Comparison of ENCODE assay signal across 18 mouse cellular contexts in genomic region chr2:36191098-36191941, GRCm38 (mm10). TPM values are rescaled to one million over a fixed set of nuclear protein-coding genes. Genes with fewer than 3 reads are reported as not detected.
DNase-seq lines count a peak whose midpoint lies in the region; ATAC-seq lines count a peak whose summit lies in the region.
"Had no signal": no experiment of that assay in that cellular context is flagged by ENCODE, and none has a peak within 500 bp of the region (broad histone marks: within the 10 kb centered on the region; RNA-seq: fewer than 3 reads in every experiment).

No protein-coding gene starts in this region.

- H3K9ac ChIP-seq in kidney, embryonic 14.5 days (ENCODE audit: low read depth, low read length) = no peak overlapping the region
- H3K9ac ChIP-seq in lung, embryonic 16.5 days (ENCODE audit: low read length) = 0 out of 2 replicates have a peak overlapping the region, but pooled peaks have one; percentile 34
- no peak overlapping the region for H3K9ac ChIP-seq in intestine, embryonic 16.5 days (ENCODE audit: low read depth, low read length)
- H3K9ac ChIP-seq in stomach, embryonic 14.5 days (replicated peaks; ENCODE audit: low read depth, low read length) = no peak overlapping the region

- H3K27me3 ChIP-seq in kidney, embryonic 14.5 days (ENCODE audit: control insufficient read depth, insufficient read depth, low read length) = no peaks in the 10 kb centered on the region
- no peaks in the 10 kb centered on the region for H3K27me3 ChIP-seq in lung, embryonic 16.5 days (ENCODE audit: control insufficient read depth, insufficient read depth, low read depth, low read length)
- H3K27me3 ChIP-seq in intestine, embryonic 16.5 days (replicated peaks; ENCODE audit: control insufficient read depth, insufficient read depth, low read length) = no peaks in the 10 kb centered on the region
- H3K27me3 ChIP-seq in stomach, embryonic 14.5 days (ENCODE audit: control insufficient read depth, insufficient read depth, low read length) = no peaks in the 10 kb centered on the region

- no peak overlapping the region for H3K27ac ChIP-seq in kidney, embryonic 14.5 days (ENCODE audit: low read depth, low read length)
- H3K27ac ChIP-seq in lung, embryonic 16.5 days (ENCODE audit: low read length) = peak overlapping the region; percentile 67
- no peak overlapping the region; the same call in 1 of the 2 replicates for H3K27ac ChIP-seq in intestine, embryonic 16.5 days (ENCODE audit: low read length)
- no peak overlapping the region for H3K27ac ChIP-seq in stomach, embryonic 14.5 days (ENCODE audit: low read length)
- H3K27ac ChIP-seq: heart, embryonic 10.5 days; macrophage had no signal

- no peaks in the 10 kb centered on the region for H3K36me3 ChIP-seq in kidney, embryonic 14.5 days (ENCODE audit: control insufficient read depth, insufficient read depth, low read length)
- no peaks in the 10 kb centered on the region for H3K36me3 ChIP-seq in lung, embryonic 16.5 days (ENCODE audit: control insufficient read depth, insufficient read depth, low read length)
- H3K36me3 ChIP-seq in intestine, embryonic 16.5 days (ENCODE audit: control insufficient read depth, insufficient read depth, low read length) = no peaks in the 10 kb centered on the region
- no peaks in the 10 kb centered on the region for H3K36me3 ChIP-seq in stomach, embryonic 14.5 days (ENCODE audit: control insufficient read depth, insufficient read depth, low read length)

- 34% methylated on average over 12 of the region's 12 CpGs for WGBS in kidney, embryonic 14.5 days
- WGBS in lung, embryonic 16.5 days = 28% methylated on average over 12 of the region's 12 CpGs
- 36% methylated on average over 12 of the region's 12 CpGs for WGBS in intestine, embryonic 16.5 days
- 19% methylated on average over 12 of the region's 12 CpGs for WGBS in stomach, embryonic 14.5 days

- ATAC-seq in kidney, embryonic 14.5 days (ENCODE audit: low FRiP score, low TSS enrichment) = peak; percentile 68; the same call in 1 of the 2 replicates
- ATAC-seq in lung, embryonic 16.5 days (ENCODE audit: low read depth) = peak; percentile 83
- ATAC-seq in intestine, embryonic 16.5 days = peak; percentile 31
- peak; percentile 33; the same call in 1 of the 2 replicates for ATAC-seq in stomach, embryonic 14.5 days (ENCODE audit: insufficient number of reproducible peaks, insufficient read depth, low FRiP score, low read depth)
- ATAC-seq: forebrain, embryonic 14.5 days had no signal

- no peak overlapping the region for H3K4me2 ChIP-seq in kidney, embryonic 14.5 days (replicated peaks; ENCODE audit: low read depth, low read length)
- no peak overlapping the region for H3K4me2 ChIP-seq in lung, embryonic 16.5 days (ENCODE audit: low read depth, low read length)
- no peak overlapping the region for H3K4me2 ChIP-seq in intestine, embryonic 16.5 days (ENCODE audit: low read depth, low read length)
- no peak overlapping the region for H3K4me2 ChIP-seq in stomach, embryonic 14.5 days (replicated peaks; ENCODE audit: low read depth, low read length)

- H3K9me3 ChIP-seq in kidney, embryonic 14.5 days (ENCODE audit: control insufficient read depth, low read length) = no peaks in the 10 kb centered on the region
- no peaks in the 10 kb centered on the region for H3K9me3 ChIP-seq in lung, embryonic 16.5 days (ENCODE audit: control insufficient read depth, low read length)
- H3K9me3 ChIP-seq in intestine, embryonic 16.5 days (ENCODE audit: control insufficient read depth, low read length) = no peaks in the 10 kb centered on the region
- H3K9me3 ChIP-seq in stomach, embryonic 14.5 days (ENCODE audit: control insufficient read depth, low read depth, low read length) = no peaks in the 10 kb centered on the region
- H3K9me3 ChIP-seq: heart, embryonic 10.5 days had no signal

- H3K4me1 ChIP-seq in kidney, embryonic 14.5 days (ENCODE audit: control insufficient read depth, insufficient read depth, low read length) = peaks cover 5% of the 10 kb centered on the region; the same call in 1 of the 2 replicates
- peaks cover 12% of the 10 kb centered on the region for H3K4me1 ChIP-seq in lung, embryonic 16.5 days (replicated peaks; ENCODE audit: control insufficient read depth, insufficient read depth, low read length)
- H3K4me1 ChIP-seq in intestine, embryonic 16.5 days (ENCODE audit: control insufficient read depth, insufficient read depth, low read length) = peaks cover 4% of the 10 kb centered on the region
- peaks cover 8% of the 10 kb centered on the region; the same call in 1 of the 2 replicates for H3K4me1 ChIP-seq in stomach, embryonic 14.5 days (ENCODE audit: control insufficient read depth, insufficient read depth, low read length)

- H3K4me3 ChIP-seq in kidney, embryonic 14.5 days (ENCODE audit: low read length) = no peak overlapping the region
- H3K4me3 ChIP-seq in lung, embryonic 16.5 days (ENCODE audit: low read length) = no peak overlapping the region
- no peak overlapping the region for H3K4me3 ChIP-seq in intestine, embryonic 16.5 days (ENCODE audit: low read length)
- H3K4me3 ChIP-seq in stomach, embryonic 14.5 days (ENCODE audit: low read depth, low read length) = no peak overlapping the region
- H3K4me3 ChIP-seq: erythroblast, embryonic 14.5 days; heart, embryonic 10.5 days had no signal

- no peak for DNase-seq in kidney, adult 8-10 months
- DNase-seq in lung, postnatal 14 days = no peak
- DNase-seq in left cerebral cortex, adult 11 months (ENCODE audit: low spot score) = no peak
- DNase-seq: adrenal gland, postnatal 10 days; B cell, adult 2 months; cerebellum, adult 18-20 months; cerebellum, postnatal 36 days; heart, postnatal 10 days; kidney, postnatal 25 days; thymus, adult 18-20 months had no signal

RNA-seq across cellular contexts. Expression of gene Ptgs1, which starts 38.9 kb away (rescaled TPM):
- 16.4 and 24.6 TPM in 2 replicates for polyA plus RNA-seq in kidney, embryonic 14.5 days (2014; fragmentation: Nextera tagmentation; extraction: Ambion mirVana)
- 76.1 and 83.5 TPM in 2 replicates for polyA plus RNA-seq in lung, embryonic 16.5 days (2015; fragmentation: Nextera tagmentation; extraction: Ambion mirVana)
- 29.1 and 29.8 TPM in 2 replicates for polyA plus RNA-seq in intestine, embryonic 16.5 days (2015; fragmentation: Nextera tagmentation; extraction: Ambion mirVana)
- polyA plus RNA-seq in stomach, embryonic 14.5 days (2014; fragmentation: Nextera tagmentation; extraction: Ambion mirVana) = 30.7 and 34.1 TPM in 2 replicates

RNA-seq across cellular contexts. Expression of gene Rbm18, which starts 54.7 kb away (rescaled TPM):
- polyA plus RNA-seq in kidney, embryonic 14.5 days (2014; fragmentation: Nextera tagmentation; extraction: Ambion mirVana) = 62.1 and 77.1 TPM in 2 replicates
- 73.5 and 75.4 TPM in 2 replicates for polyA plus RNA-seq in lung, embryonic 16.5 days (2015; fragmentation: Nextera tagmentation; extraction: Ambion mirVana)
- polyA plus RNA-seq in intestine, embryonic 16.5 days (2015; fragmentation: Nextera tagmentation; extraction: Ambion mirVana) = 45.4 and 49.3 TPM in 2 replicates
- 78.4 and 78.7 TPM in 2 replicates for polyA plus RNA-seq in stomach, embryonic 14.5 days (2014; fragmentation: Nextera tagmentation; extraction: Ambion mirVana)

RNA-seq across cellular contexts. Expression of gene Mrrf, which starts 55.1 kb away (rescaled TPM):
- polyA plus RNA-seq in kidney, embryonic 14.5 days (2014; fragmentation: Nextera tagmentation; extraction: Ambion mirVana) = 33.1 and 33.7 TPM in 2 replicates
- polyA plus RNA-seq in lung, embryonic 16.5 days (2015; fragmentation: Nextera tagmentation; extraction: Ambion mirVana) = 30.3 TPM in 2 replicates
- 32.3 TPM in 2 replicates for polyA plus RNA-seq in intestine, embryonic 16.5 days (2015; fragmentation: Nextera tagmentation; extraction: Ambion mirVana)
- 33.8 and 42.6 TPM in 2 replicates for polyA plus RNA-seq in stomach, embryonic 14.5 days (2014; fragmentation: Nextera tagmentation; extraction: Ambion mirVana)

Comparison
In these comparisons a context has a peak if more than half of its experiments do, and no peak if none do; other contexts are left out.
1. ATAC-seq: peak in every context shown above with its lines; median percentile 83 in lung, embryonic 16.5 days; 68 in kidney, embryonic 14.5 days; 33 in stomach, embryonic 14.5 days; 31 in intestine, embryonic 16.5 days.